Mouse (Mus musculus) kidney, embryonic 15.5 days (tissue): ENCODE data around the gene Mcat. TPM values are rescaled to one million over a fixed set of nuclear protein-coding genes. Genes with fewer than 3 reads are reported as not detected.

Experiments used
- ATAC-seq: fragments of 200-750 bp; cut with Nextera tagmentation; replicated peaks from 2 replicates; pipeline ENCODE4 v1.8.0; 2017; ENCODE audit warnings: moderate TSS enrichment; ENCODE audit not compliant: low FRiP score
- H3K27ac ChIP-seq: fragments of 300-500 bp; sonication (generic); 2 replicates; pipeline ENCODE4 v1.5.1; 2015; ENCODE audit warnings: mild to moderate bottlenecking, inconsistent platforms
- H3K27me3 ChIP-seq: fragments of 300-500 bp; sonication (generic); 2 replicates; pipeline ENCODE4 v1.6.1; 2015; ENCODE audit warnings: inconsistent platforms
- H3K36me3 ChIP-seq: fragments of 300-500 bp; sonication (generic); 2 replicates; pipeline ENCODE4 v1.6.1; 2015; ENCODE audit warnings: inconsistent platforms
- H3K4me1 ChIP-seq: fragments of 300-500 bp; sonication (generic); 2 replicates; pipeline ENCODE4 v1.6.1; 2015; ENCODE audit warnings: inconsistent platforms
- H3K4me2 ChIP-seq: fragments of 300-500 bp; sonication (generic); 2 replicates; pipeline ENCODE4 v1.6.1; 2015; ENCODE audit warnings: moderate library complexity, mild to moderate bottlenecking, inconsistent platforms
- H3K4me3 ChIP-seq: fragments of 300-500 bp; sonication (generic); replicated peaks from 2 replicates; pipeline ENCODE4 v1.5.1; 2015; ENCODE audit warnings: mild to moderate bottlenecking, inconsistent platforms
- H3K9ac ChIP-seq: fragments of 300-500 bp; sonication (generic); 2 replicates; pipeline ENCODE4 v1.6.1; 2015; ENCODE audit warnings: mild to moderate bottlenecking, inconsistent platforms
- H3K9me3 ChIP-seq: fragments of 300-500 bp; sonication (generic); replicated peaks from 2 replicates; pipeline ENCODE4 v1.6.1; 2016; ENCODE audit warnings: inconsistent platforms
- WGBS: fragments of 180-500 bp; shearing (Covaris S2); methylation state at CpG from one replicate; pipeline ENCODE4 v1.1.7; 2015; ENCODE audit warnings: mixed read lengths; 5-methylcytosine and 5-hydroxymethylcytosine counted together
- polyA plus RNA-seq: library from polyadenylated mRNA; unstranded; fragments of >200 nt; fragmentation: Nextera tagmentation; extraction: Ambion mirVana; gene quantifications from 2 replicates; pipeline ENCODE4 v1.2.1, GENCODE M21; 2015

Mcat gene
- polyA plus RNA-seq, 1 experiment from 2014 or later = 36.6 TPM

- H3K9me3 ChIP-seq = no peaks in the 10 kb centered on the region
- 88% methylated on average over 5 of the region's 5 CpGs for WGBS
- peaks cover 47% of the 10 kb centered on the region for H3K4me1 ChIP-seq
- no peak for ATAC-seq
- H3K27ac ChIP-seq = no peak overlapping the region
- H3K4me3 ChIP-seq = no peak overlapping the region
- H3K4me2 ChIP-seq = no peak overlapping the region
- peaks cover 13% of the 10 kb centered on the region for H3K27me3 ChIP-seq
- no peak overlapping the region for H3K9ac ChIP-seq
- no peaks in the 10 kb centered on the region for H3K36me3 ChIP-seq
Measured at GRCm38 (mm10) chr15:83531961-83532469, 31.6 kb downstream of the Mcat start.

- peaks cover 26% of the 10 kb centered on the region for H3K27me3 ChIP-seq
- 57% methylated on average over 6 of the region's 6 CpGs for WGBS
Measured at GRCm38 (mm10) chr15:83530688-83531087, 32.9 kb downstream of the Mcat start.

GRCm38 (mm10) chr15:83530233-83530632 is 33.4 kb downstream of the Mcat start:
- peak overlapping the region; percentile 82 for H3K27ac ChIP-seq
- ATAC-seq = no peak
- WGBS = 43% methylated on average over 9 of the region's 9 CpGs
- H3K4me3 ChIP-seq = no peak overlapping the region
- no peak overlapping the region for H3K9ac ChIP-seq
- H3K4me1 ChIP-seq = peaks cover 58% of the 10 kb centered on the region
- no peaks in the 10 kb centered on the region for H3K36me3 ChIP-seq
- no peaks in the 10 kb centered on the region for H3K9me3 ChIP-seq
- H3K4me2 ChIP-seq = no peak overlapping the region
- peaks cover 30% of the 10 kb centered on the region for H3K27me3 ChIP-seq

More at GRCm38 (mm10) chr15:83530688-83531087, 32.9 kb downstream of the Mcat start:
- peak overlapping the region; percentile 82 for H3K27ac ChIP-seq
- H3K9me3 ChIP-seq = no peaks in the 10 kb centered on the region
- no peak overlapping the region for H3K4me3 ChIP-seq
- H3K4me2 ChIP-seq = no peak overlapping the region
- no peak overlapping the region for H3K9ac ChIP-seq
- H3K36me3 ChIP-seq = no peaks in the 10 kb centered on the region
- ATAC-seq = 0 out of 2 replicates have a peak, but pooled peaks have one; percentile 26
- peaks cover 58% of the 10 kb centered on the region for H3K4me1 ChIP-seq

GRCm38 (mm10) chr15:83529765-83530164 is 33.8 kb downstream of the Mcat start:
- 64% methylated on average over 5 of the region's 5 CpGs for WGBS
- no peak overlapping the region for H3K4me3 ChIP-seq
- no peak overlapping the region for H3K9ac ChIP-seq
- no peaks in the 10 kb centered on the region for H3K36me3 ChIP-seq
- no peak for ATAC-seq
- H3K9me3 ChIP-seq = no peaks in the 10 kb centered on the region
- H3K4me1 ChIP-seq = peaks cover 57% of the 10 kb centered on the region
- peak overlapping the region; percentile 20; the same call in 1 of the 2 replicates for H3K4me2 ChIP-seq
- peaks cover 34% of the 10 kb centered on the region for H3K27me3 ChIP-seq
- H3K27ac ChIP-seq = peak overlapping the region; percentile 59

GRCm38 (mm10) chr15:83528892-83529291 is 34.7 kb downstream of the Mcat start:
- Histone ChIP-seq H3K36me3 (no peaks in the 10 kb centered on the region), H3K4me3 (no peak overlapping the region), H3K9ac (no peak overlapping the region), H3K27me3 (peaks cover 41% of the 10 kb centered on the region), H3K27ac (peak overlapping the region; percentile 59), H3K4me1 (peaks cover 57% of the 10 kb centered on the region), H3K9me3 (no peaks in the 10 kb centered on the region), H3K4me2 (no peak overlapping the region)
- no peak for ATAC-seq
- 65% methylated on average over 4 of the region's 4 CpGs for WGBS

DNA sequence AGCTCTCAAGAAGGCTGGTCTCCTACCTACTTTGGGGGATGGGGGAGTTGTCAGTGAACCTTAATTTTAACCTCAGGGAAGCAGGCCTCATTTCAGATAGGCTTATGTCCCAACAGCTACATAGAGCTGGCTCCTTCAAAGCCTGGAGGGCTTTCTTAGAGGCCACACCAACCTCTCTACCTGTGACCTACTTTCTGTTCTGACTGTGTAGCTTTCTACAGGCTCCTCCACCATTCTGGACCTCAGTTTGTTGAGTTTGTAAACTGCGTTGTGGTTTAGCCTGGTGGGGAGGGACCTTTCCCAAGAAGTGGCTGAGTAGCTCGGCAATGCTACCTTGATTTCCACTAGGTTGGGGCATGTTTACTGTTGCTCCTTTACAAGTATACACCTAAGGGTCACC is 35.8 kb downstream of the Mcat start:
- H3K9me3 ChIP-seq = no peaks in the 10 kb centered on the region
- peaks cover 63% of the 10 kb centered on the region for H3K4me1 ChIP-seq
- 81% methylated on average over 2 of the region's 2 CpGs for WGBS
- H3K36me3 ChIP-seq = no peaks in the 10 kb centered on the region
- H3K4me3 ChIP-seq = peak overlapping the region; percentile 60
- H3K4me2 ChIP-seq = peak overlapping the region; percentile 98
- no peak overlapping the region for H3K27ac ChIP-seq
- no peak overlapping the region; the same call in 1 of the 2 replicates for H3K9ac ChIP-seq
- no peak for ATAC-seq
- peaks cover 41% of the 10 kb centered on the region for H3K27me3 ChIP-seq

- Histone ChIP-seq H3K4me3 (peak overlapping the region; percentile 60), H3K27ac (no peak overlapping the region), H3K4me1 (peaks cover 65% of the 10 kb centered on the region), H3K27me3 (peaks cover 41% of the 10 kb centered on the region), H3K4me2 (peak overlapping the region; percentile 98), H3K9ac (peak overlapping the region; percentile 50), H3K36me3 (no peaks in the 10 kb centered on the region), H3K9me3 (no peaks in the 10 kb centered on the region)
- 0 out of 2 replicates have a peak, but pooled peaks have one; percentile 10 for ATAC-seq
- under 1% methylated on average over 26 of the region's 26 CpGs for WGBS
Measured at GRCm38 (mm10) chr15:83527092-83527437, 36.5 kb downstream of the Mcat start.

- H3K9ac ChIP-seq = peak within 1 kb of the TSS; percentile 50
- no peak within 1 kb of the TSS for H3K27ac ChIP-seq
- peaks cover 41% of the 10 kb centered on the region for H3K27me3 ChIP-seq
- peak within 1 kb of the TSS; percentile 60 for H3K4me3 ChIP-seq
- peak within 1 kb of the TSS; percentile 98 for H3K4me2 ChIP-seq
- ATAC-seq = peak; percentile 80
- H3K4me1 ChIP-seq = peaks cover 65% of the 10 kb centered on the region
- under 1% methylated on average over 40 of the region's 45 CpGs for WGBS
- no peaks in the 10 kb centered on the region for H3K9me3 ChIP-seq
- H3K36me3 ChIP-seq = no peaks in the 10 kb centered on the region
Measured at GRCm38 (mm10) chr15:83526424-83527091, 37.0 kb downstream of the Mcat start, which contains the start of gene Bik. TSS of gene Bik (plus strand) at chr15:83526862.

- no peak for ATAC-seq
- 84% methylated on average over 3 of the region's 3 CpGs for whole genome bisulfite sequencing
- Histone ChIP-seq H3K4me1 (peaks cover 49% of the 10 kb centered on the region), H3K4me3 (no peak overlapping the region), H3K9me3 (no peaks in the 10 kb centered on the region), H3K36me3 (no peaks in the 10 kb centered on the region), H3K9ac (no peak overlapping the region), H3K27me3 (peaks cover 41% of the 10 kb centered on the region), H3K27ac (no peak overlapping the region), H3K4me2 (no peak overlapping the region)
Measured at GRCm38 (mm10) chr15:83524333-83524729, 39.3 kb downstream of the Mcat start.

DNA sequence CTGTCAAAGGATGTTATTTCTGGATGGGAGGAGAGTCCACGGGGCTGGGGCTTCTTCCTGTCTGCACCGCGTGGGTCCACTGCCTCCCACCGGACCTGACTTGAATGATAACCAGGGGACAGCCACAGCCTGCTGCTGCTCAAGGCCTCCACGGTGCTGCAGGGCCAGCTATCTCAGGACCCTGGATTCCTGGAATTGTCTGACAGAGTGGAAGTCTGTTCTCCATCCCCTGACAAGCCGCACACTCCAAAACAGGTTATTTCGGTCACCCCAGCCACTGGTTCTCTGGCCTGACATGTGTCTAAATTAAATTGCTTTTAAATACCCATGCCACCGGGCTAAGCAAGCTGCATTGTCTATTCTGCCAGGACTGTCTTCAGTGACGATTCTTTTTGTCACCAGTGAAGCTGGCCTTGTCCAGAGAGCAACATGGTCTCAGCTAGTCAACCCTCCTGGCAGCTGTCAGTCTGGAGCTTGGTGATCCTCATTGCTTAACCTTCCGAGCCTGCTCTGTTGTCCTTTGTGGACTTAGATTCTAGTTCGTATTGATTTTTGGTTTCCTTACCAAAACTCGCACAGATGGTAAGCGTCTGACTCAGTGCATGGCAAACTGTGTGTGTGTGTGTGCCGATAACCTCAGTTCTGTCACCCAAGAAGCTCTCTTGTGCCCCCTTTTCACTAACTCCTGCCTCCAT is 39.8 kb downstream of the Mcat start:
- Histone ChIP-seq H3K36me3 (no peaks in the 10 kb centered on the region), H3K9me3 (no peaks in the 10 kb centered on the region), H3K4me1 (peaks cover 48% of the 10 kb centered on the region), H3K9ac (no peak overlapping the region), H3K27me3 (peaks cover 41% of the 10 kb centered on the region), H3K4me3 (no peak overlapping the region), H3K4me2 (no peak overlapping the region), H3K27ac (no peak overlapping the region)
- WGBS = 63% methylated on average over 14 of the region's 14 CpGs
- no peak for ATAC-seq

DNA sequence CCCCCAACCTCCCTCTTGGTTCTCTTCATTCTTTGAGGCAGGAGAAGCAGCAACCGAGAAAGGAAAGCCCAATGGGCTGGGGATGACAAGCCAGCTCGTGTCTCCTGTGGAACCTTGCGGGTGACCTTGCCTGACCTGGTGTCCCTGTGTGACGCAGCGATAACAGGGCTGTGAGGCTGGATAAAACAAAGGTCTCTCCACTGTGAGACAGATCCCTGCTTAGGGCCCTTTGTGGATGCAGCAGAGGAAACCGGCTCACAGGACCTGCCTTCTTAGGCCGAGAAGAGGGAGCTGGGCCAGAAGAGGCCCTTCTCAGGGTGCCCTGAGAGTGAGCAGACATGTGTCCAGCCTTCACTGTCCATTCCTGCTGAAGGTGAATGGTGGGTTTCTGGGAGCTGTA is 40.4 kb downstream of the Mcat start:
- H3K4me2 ChIP-seq = no peak overlapping the region
- H3K27me3 ChIP-seq = peaks cover 40% of the 10 kb centered on the region
- no peak overlapping the region for H3K4me3 ChIP-seq
- H3K4me1 ChIP-seq = peaks cover 48% of the 10 kb centered on the region
- ATAC-seq = no peak
- no peak overlapping the region for H3K27ac ChIP-seq
- H3K9me3 ChIP-seq = no peaks in the 10 kb centered on the region
- WGBS = 39% methylated on average over 7 of the region's 7 CpGs
- H3K36me3 ChIP-seq = no peaks in the 10 kb centered on the region
- no peak overlapping the region for H3K9ac ChIP-seq

DNA sequence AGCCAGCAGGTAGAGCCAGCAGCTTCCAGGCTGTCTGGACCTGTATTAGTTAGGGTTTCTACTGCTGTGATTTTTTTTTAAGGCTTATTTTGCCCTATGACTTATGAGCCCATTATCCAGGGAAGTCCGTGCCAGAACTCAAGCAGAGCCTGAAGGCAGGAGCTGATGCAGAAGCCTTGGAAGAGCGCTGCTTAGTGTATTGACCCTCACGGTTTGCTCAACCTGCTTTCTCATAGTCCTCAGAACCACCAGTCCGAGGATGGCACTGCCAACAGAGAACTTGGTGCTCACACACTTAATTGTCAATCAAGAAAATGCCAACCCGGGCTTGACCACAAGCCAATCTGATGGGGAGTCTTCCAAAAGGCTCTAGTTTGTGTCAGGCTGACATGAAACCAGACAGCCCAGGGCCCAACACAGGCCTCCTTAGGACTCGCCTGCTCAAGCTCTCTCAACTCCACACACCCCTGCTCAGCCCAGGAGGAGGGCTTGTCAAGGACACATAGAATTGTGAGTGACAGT is 42.7 kb downstream of the Mcat start:
- Histone ChIP-seq H3K27ac (no peak overlapping the region), H3K4me3 (no peak overlapping the region), H3K36me3 (no peaks in the 10 kb centered on the region), H3K4me2 (no peak overlapping the region), H3K27me3 (peaks cover 17% of the 10 kb centered on the region), H3K4me1 (peaks cover 34% of the 10 kb centered on the region), H3K9me3 (no peaks in the 10 kb centered on the region), H3K9ac (no peak overlapping the region)
- no peak for ATAC-seq
- WGBS = 84% methylated on average over 6 of the region's 6 CpGs
